Mouse (Mus musculus): ENCODE measurements at regions not wholly inside any gene's neighbourhood (a gene's known extent, or its start where the extent isn't known, plus 50 kb on each side); places are given as distances from the start of the nearest gene placed in this dataset.

DNA sequence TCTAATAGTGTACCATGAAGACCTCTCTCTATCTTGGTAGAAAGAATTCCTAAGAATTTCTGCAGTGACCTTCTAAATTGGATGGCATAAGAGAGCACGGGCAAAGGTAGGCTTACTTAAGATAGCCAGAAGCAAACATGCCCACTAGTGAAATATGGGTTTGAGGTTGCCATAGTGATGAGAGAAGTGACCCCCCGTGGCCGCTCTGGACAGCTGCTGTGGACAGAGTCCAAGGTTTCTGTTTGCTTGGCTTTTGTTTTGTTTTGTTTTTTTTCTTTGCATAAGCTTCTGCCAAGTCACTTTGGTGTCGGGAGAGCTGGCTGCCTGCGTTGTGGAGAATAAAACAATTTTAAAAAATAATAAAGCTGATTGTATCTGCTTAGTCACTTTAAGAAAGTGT is 151.8 kb upstream of the Cdh4 start:
- no peak for TF ChIP-seq CTCF (IDR thresholded peaks at IDR 0.05; ENCODE audit: borderline replicate concordance, insufficient read depth, low read length)
- TF ChIP-seq POLR2A (IDR thresholded peaks at IDR 0.05; ENCODE audit: low read depth, low read length) = no peak

All from embryonic fibroblast, embryonic 13.5 days (primary cell).